Mouse (Mus musculus): ENCODE measurements around the gene Tgfbr3.

- TF ChIP-seq EP300 (IDR thresholded peaks at IDR 0.05) (peak; percentile 99), CTCF (IDR thresholded peaks at IDR 0.05) (no peak)
These were observed 168.3 kb downstream of the Tgfbr3 start for GRCm38 (mm10) chr5:107121086-107121485.
